Mouse (Mus musculus): ENCODE results near the gene Rnf151.
"Not testable (repeated sequence)": the region's sequence is repeated elsewhere in the genome, so short reads cannot be mapped to it uniquely, and the experiment has no call there.

Rnf151 gene

DNA sequence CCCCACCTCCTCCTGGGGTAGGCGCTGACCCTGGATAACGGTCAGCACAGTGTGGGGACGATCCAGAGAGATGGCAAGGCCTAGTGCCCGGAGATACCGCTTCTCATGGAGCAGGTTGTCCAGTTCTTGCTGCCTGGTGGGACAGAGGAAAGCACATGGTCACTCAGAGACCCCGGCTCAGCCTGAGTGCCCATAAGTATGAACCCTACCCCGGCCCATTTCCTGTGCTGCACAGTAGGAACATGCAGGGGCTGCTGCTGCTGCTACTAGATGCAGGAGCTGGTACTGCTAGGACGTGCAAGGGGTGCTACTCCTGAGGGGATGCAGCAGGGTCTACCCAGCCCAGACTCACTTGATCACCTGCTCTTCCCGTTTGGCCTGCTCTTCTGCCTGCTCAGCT lies 16.6 kb downstream of the Rnf151 start:
- DNase-seq, result no peak

DNA sequence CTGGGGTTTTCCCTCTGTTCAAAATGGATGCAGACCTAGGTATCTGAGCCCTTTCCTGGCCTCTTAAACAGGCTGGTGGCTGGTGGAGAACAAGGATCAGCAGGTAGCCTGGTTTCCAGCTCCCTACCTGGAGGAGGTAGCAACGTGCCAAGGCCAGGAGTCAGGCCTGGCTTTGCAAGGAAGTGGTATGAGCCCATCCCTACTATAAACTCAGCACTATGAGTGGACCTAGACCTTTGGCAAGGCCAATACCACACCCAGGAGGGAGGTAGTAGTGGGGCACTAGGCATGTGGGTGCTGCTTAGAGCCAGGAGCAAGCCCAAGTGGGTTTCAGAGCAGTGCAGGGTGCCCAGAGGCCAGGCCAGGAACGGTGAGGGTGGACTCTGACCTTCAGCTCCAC lies 18.4 kb downstream of the Rnf151 start:
- DNase-seq, result no peak

DNA sequence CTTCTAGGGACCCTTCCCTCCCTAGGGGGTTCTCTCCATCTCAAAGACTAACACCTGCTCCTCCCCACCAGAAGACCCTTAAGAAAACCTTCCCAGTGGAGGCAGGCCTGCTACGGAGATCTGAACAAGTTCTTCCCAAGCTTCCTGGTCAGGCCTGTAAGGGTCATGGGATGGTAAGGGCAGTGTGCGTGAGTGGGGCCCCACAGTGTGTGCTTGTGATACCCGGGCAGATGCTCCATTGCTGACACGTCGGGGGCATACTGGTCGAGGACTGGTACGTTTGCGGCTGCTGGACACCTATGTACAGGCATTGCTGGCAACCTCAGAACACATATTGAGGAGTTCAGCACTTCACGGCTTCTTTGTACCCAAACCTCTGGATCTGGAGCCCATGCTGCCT lies 19.1 kb downstream of the Rnf151 start:
- no peak for DNase-seq

DNA sequence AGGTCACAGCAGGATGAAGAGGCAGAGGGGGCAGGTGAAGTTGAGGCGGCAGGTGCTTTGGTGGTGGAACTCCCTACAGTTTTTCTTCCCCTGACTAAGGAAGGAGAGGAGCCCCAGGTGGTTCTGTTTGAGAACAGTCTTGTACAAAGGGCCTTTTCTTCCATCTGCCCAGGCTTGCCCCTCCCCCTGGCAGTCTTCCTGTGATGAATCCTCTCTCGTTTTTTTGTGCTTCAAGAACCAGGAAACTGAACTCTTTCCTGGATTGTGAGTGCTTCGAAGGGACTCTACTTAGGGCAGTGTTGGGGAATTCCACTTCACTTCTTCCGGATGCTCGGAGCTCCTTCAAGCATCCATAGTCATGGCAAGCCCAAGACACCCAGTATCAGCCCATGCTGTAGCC lies 19.9 kb downstream of the Rnf151 start:
- no peak for DNase-seq

DNA sequence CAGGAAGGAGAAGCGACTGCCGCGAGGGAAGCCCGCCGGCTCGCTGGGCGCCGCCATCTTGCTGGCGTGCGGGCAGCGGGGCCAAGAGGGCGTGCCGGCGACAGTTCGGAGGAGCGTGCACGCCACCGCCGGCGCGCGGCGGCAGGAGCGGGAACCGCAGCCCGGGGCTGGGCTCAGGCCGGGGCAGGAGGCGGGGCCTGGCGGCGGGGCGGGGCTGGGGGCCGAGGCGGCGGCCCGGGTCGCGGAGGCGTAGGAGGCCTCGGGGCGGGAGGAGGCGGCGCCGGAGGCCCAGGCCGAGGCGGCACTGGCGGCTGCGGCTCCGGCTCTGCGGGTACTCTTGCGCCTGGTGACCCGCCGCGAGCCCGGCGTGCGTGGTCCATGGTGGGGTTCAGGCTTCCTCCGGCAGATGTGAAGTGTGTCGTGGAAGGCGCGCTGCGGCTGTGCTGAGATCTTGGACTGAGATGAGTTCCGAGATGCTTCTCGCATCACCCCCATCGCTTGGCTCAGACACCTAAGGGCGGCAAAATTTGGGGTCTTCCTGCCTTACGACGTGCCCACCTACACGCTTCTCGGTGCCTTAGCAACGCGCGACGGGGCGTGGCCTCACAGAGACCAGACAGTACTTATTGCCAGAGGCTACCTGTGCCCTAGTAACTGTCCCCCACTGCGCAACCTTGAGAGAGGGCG lies 21.7 kb downstream of the Rnf151 start, which contains the start of the genes Gfer and Noxo1:
Gene Gfer, minus strand, starts transcription at position 146 of the 687 bp plus-strand sequence.
Gene Noxo1, plus strand, starts transcription at position 224 of the 687 bp plus-strand sequence.
- DNase-seq, result peak; percentile 83

DNA sequence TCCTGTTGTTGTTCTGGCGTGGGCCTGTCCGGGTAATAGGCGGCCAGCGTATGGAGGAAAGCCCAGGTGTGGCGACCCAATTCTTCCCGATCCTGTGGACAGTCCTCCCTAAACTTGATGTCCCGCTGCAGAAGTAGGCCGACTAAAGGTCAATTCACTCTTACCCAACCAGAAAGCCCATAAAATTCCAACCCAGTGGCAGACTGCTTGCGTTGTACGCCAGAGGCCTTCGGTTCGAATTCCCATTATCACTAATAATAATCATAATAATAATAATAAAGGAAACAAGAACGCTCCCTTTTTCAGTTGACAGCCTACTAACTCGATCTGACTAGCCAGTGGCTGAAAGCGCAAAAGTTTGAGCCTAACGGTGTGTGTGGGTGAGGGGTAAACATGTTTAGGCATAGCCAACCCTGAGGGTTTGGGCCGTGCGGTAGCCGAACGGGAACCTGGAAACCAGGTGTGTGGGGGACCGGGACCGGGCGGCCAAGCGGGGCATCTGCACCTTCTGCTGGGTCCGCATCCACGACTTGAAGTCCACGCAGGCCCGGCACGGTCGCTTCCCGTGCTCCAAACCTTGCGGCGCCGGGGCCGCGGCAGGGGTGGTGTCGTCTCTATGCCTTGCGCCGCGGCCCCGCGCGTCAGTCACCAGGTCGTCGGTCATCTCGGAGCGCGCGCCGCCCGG lies 22.4 kb downstream of the Rnf151 start:
- no peak for DNase-seq

DNA sequence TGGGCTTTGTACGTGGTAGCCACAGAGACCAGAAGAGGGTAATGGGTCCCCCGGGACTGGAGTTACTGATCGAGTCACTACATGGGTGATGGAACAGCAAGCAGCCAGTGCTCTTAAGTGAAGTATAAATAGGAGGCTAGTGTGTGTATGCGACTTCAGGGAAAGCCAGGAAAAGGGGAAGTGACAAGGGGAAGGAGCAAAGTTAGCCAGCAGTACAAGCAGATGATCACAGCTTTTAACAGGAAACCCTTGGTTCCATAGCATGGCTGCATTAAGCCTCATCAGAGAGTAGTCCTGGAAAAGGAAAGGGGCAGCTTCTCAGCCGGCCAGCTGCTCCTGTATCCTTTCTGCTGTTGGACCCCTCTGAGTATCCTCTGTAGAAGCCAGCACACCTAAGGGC lies 25.5 kb downstream of the Rnf151 start:
- DNase-seq, result no peak

DNA sequence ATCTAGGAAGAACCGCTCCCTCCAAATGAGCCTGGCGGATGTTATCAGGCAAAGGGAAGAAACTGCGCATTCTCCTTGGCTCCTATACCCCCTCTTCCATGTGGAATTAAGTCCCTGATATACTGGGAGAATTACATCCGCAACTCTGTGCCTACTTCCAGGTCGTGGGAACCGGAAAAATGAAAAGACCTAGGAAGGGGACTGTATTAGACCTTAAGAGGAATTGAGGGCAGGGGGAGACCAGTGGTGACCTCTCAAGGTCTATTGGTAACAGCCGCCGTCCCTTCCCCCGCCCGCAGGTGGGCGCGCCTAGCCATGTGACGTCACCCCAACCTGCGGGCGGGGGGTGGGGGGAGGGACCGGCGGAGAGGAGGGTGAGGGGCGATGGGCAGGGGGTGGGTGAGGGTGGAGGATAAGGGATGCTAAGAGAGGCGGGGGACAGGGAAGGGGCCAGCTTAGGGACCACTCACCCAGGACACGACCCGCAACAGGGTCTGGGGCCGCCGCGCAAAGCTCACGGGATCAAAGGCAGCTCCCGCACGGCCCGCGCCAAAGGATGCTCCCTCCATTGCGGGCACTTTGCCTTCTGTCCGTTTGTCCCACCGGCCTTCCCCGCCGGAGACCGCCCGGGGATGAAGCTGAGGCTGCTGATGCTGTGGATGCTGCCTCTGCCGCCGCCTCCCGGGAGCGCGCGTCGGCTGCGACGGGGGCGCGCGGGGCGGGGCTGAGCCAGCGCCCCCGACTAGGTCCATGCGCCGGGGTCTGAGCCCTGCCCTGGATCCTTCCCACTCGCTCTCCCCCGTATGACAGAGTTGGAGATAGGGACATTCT lies 28.4 kb downstream of the Rnf151 start, which contains the start of gene Syngr3:
Gene Syngr3, minus strand, starts transcription at position 705 of the 831 bp plus-strand sequence.
- peak; percentile 68 for DNase-seq

DNA sequence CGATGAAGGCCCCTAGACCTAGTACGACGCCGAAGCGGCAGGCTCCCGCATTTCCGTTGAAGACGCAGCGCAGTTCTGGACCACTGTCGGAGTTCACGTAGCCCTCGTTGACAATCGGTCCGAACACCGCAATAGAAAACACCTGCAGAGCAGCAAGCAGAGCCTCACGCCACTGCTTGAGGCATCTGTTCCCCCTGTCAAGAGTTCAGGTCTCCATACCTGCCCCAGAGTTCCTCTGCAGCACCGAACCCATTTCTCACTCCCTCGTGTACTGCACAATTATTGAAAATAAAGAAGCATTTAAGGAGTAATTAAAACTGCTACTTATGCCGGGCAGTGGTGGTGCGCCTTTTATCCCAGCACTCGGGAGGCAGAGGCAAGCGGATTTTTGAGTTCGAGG lies 30.3 kb downstream of the Rnf151 start:
- no peak for DNase-seq

DNA sequence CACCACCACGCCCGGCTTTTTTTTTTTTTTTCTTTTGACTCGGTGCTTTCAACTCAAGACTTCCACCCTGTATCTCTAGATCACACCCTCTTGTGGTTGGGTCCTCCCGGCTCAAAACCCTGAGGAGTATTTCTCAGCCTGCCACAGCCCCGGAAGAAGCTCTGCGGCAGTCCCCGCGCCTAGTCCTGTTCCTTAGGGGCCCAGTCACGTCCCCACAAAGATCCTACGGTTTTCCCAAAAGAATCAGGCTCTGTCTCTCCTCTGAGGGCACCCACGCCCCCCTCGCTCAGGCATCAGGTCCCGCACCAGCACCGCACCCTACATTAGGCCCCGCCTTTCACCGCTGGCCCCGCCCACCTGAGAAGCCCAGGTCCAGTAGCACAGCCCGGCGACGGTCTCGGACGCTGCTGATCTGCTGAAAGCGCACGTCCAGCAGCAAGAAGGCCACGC lies 30.7 kb downstream of the Rnf151 start:
- DNase-seq, result no peak

DNA sequence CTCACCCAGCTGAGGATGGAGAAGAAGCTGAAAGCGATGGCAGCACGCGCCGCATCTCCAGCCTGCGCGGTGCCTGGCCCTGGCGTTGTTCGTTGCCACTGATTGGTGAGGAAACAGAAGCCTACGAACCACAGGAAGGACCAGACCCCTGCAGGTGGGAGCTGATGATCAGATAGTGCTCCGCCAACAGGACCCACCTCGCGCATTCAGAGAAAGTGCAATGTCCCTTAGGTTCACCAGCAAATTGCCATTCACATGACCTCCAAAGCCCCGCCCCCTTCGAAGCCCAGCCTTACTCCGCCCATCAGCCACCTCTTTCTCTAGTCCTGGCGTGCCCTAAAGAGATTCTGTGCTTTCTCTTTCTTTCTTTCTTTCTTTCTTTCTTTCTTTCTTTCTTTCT lies 31.3 kb downstream of the Rnf151 start:
- no peak for DNase-seq

DNA sequence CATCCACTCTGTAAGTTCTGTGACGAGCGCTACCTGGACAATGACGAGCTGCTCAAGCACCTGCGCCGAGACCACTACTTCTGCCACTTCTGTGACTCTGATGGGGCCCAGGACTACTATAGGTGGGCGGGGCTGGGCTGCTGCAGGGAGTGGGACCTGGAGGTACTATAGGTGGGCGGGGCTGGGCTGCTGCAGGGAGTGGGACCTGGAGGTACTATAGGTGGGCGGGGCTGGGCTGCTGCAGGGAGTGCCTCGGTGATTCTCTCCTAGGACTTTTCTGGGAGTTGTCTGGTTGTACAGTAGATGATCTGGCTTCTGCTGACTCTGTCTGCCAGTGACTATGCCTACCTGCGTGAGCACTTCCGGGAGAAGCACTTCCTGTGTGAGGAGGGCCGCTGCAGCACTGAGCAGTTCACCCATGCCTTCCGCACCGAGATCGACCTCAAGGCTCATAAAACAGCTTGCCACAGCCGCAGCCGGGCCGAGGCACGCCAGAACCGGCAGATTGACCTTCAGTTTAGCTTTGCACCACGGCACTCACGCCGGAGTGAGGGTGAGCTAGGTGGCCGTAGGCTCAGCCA lies 40.3 kb downstream of the Rnf151 start:
- DNase-seq, result no peak

DNA sequence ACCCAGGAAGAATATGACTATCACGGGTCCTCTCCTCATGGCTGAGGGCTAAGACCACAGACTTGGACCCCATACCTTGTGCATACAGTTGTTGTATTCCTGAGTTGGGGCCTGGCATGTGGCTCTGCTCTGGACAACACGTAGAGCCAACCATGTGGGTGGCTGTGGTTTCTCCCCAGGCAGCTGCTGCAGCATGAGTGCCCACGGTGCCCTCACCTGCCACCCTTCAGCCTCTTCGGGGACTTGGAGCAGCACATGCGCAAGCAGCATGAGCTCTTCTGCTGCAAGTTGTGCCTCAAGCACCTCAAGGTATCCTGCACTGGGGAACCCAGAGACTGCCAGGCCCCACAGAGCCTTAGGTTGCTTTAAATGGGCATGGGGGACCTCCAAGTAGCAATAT lies 41.0 kb downstream of the Rnf151 start:
- no peak for DNase-seq

DNA sequence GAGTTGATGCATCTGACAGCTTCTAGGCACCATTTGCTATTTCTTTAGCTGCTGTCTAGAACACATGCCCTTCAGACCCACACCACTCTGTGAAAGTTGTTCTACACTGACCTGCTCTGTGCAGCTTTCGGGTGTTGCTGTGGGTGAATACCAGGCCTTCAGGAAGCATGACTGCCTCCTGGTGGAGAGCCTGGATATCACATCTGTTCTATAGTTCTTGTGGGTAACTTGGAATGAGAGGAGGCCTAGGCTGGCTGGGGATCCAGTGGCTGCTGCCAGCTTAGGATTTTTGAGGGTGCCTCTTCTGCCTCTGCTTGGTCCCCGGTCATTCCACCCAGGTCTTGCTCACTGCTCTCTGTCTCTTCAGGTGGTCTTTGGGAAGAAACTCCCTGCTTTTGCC lies 41.7 kb downstream of the Rnf151 start:
- DNase-seq, result peak; percentile 77

DNA sequence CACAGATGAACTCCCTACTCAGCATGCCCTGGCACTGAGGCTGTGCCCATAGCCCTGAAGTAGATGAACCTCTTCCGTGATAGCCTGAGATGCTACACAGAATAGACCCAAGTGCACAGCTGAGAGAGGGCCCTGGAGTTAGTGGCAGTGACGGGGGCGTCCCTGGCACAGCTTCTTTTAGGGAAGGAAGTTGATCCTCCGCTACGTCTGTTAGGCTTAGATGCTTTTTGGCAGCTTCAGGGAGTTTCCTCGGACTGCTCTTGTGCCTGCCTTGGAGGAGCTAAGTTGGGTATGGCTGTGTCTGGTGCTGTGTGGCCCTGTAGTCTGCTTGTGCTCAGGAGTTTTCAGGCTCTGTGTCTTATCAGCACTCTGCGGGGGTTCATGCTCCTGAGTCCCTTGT lies 43.6 kb downstream of the Rnf151 start:
- no peak for DNase-seq

DNA sequence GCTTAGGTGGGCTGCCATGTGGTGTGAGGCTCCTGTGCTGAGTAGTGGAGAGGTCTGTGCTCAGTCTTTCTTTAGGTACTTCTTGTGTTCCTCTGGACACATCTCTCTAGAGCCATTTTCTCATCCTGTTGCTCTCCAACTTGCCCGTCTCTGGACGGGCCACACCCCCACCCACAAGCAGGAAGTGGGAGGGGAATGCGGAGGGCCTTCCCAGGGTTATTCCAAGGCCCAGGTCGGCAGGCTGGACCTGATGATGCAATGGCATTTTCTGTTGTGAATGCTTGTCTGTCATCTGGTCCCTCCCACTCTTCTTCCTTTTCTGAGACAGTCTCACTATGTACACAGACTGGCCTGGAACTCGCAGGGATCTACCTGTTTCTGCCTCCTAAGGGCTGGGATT lies 45.7 kb downstream of the Rnf151 start:
- DNase-seq, result no peak

DNA sequence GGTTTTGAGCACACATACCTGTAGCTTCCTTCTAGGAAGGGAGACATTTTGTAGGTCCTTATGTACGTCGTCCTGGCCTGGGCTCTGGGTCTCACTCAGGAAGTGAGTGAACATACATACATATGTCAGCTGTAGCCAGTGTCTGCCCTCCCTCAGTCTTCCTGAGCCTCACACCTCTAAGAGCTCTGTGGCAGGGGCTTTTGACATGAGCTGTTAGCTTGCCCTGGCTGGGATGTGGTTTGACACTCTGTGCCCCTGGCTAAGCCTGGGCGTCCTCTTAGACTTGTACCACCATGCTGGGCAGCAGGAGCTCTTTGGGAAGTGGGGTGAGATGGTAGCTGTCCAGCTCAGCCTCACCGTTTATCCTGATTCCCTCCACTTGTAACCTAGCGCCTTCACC lies 46.5 kb downstream of the Rnf151 start:
- no peak for DNase-seq

DNA sequence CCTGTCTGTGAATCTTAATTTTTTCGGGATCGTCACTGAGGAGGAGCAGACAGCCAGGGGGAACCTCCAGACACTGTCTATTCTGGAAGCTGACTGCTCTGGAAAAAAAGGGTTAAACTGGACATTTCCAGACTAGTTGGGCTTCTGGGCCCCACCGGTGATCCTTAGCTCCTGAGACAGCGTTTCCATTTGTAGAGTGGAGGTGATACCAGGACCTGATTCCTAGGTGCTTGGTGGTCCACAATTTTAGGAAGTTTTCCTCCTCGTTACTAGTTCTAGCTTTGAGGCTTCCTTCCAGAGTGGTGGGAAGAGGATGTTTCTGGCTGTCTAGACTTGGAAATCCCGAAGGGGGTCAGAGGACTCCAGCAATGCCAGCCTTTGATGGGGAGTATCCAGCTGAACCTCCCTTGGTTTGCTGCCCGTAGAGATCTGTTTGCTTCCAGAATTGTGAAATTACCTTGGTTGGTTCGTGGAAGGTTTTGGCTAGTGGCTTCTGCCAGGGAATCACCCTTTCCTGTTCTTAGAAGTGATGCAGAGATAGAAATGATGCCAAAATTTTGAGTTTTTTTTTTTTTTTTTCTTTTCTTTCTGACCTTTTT lies 47.5 kb downstream of the Rnf151 start:
- DNase-seq, result no peak

DNA sequence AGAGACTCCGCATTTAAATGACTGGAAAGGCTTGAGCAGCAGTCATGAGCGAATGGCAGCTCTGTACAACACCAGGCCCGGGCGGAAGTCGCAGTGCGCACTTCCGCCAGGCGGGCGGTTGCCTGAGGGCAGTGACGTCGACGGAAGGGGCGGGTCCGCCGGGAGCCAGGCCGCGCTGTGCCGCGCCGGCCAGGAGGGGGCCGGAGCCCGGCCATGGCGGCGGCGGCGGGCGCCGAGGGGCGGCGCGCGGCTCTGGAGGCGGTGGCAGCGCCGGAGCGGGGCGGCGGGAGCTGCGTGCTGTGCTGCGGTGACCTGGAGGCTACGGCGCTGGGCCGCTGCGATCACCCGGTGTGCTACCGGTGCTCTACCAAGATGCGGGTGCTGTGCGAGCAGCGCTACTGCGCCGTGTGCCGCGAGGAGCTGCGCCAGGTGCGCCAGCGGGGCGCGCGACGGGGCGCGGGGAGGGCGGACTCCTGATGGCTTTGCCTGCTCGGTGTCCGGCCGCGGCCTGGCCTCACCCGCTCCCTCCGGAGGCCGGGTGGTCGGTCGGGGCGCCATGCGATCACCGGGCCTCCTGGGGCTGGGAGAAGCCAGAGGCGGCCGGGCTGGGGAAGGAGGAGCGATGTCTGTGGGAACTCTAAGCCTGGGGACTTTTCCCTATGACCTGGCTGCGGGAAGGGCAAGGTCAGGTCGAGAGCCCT lies 48.2 kb downstream of the Rnf151 start, which contains the start of gene Zfp598:
Gene Zfp598, plus strand, starts transcription at position 143 of the 701 bp plus-strand sequence.
- DNase-seq, result peak; percentile 91

DNA sequence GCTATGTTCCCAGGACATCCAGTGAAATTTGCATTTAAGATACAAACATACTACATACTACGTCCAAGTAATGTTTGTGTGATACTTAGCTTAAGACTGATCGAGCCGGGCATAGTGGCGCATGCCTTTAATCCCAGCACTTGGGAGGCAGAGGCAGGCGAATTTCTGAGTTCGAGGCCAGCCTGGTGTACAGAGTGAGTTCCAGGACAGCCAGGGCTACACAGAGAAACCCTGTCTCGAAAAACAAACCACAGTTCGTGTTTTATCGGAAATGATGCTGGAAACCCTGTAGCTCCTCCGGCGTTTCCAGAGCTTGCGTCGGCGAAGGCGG lies 48.7 kb downstream of the Rnf151 start:
- DNase-seq, result not testable (repeated sequence)

DNA sequence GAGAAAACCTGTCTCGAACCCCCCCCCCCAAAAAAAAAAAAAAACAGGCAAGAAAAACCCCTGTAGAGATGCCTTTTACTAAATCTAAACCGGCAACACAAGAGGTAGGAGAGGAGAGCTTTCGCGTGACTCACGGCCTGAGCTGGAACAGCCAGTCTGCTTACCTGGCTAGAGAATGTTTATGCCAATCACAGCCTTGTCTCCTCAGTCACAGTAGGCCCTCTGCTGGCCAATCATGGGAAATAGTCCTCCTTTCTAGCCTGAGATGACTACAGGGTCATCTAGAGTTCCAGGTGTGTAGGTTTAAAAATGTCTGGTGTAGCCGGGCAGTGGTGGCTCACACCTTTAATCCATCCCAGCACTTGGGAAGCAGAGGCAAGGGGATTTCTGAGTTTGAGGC lies 50.4 kb downstream of the Rnf151 start:
- DNase-seq, result no peak

DNA sequence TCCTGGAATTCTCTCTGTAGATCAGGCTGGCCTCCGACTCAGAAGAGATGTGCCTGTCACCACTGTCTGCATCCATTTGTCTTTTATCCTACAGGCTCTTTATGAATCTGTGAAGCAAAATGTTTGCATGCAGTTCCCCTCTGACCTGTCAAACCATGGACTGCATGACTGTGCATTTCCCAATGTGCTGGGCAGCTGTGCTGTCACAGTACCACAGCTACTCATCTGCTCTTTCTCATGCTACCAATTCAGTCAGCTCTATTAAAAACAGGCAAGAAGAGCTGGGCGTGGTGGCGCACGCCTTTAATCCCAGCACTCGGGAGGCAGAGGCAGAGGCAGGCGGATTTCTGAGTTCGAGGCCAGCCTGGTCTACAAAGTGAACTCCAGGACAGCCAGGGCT lies 50.9 kb downstream of the Rnf151 start:
- DNase-seq, result not testable (repeated sequence)

Measured in right cerebral cortex, postnatal 4 days (tissue).